Mouse (Mus musculus) liver, postnatal 0 days (tissue): ENCODE measurements around the gene Pip4k2a. TPM values are rescaled to one million over a fixed set of nuclear protein-coding genes. Genes with fewer than 3 reads are reported as not detected.
A peak's percentile ranks its signal among the peaks of the same experiment; 100 is the strongest.
"Not testable (repeated sequence)": the region's sequence is repeated elsewhere in the genome, so short reads cannot be mapped to it uniquely, and the experiment has no call there.

Experiments
- ATAC-seq: fragments of 200-750 bp; cut with Nextera tagmentation; 2 replicates; pipeline ENCODE4 v1.8.0; 2017; ENCODE audit warnings: mild to moderate bottlenecking, moderate library complexity
- DNase-seq: peaks from one replicate; pipeline ENCODE4 v3.0.0-alpha.2; 2016
- H3K27ac ChIP-seq: fragments of 300-500 bp; sonication (generic); 2 replicates; pipeline ENCODE4 v1.5.1; 2014; ENCODE audit warnings: antibody characterized with exemption, moderate library complexity, mild to moderate bottlenecking, low read depth
- H3K27me3 ChIP-seq: fragments of 300-500 bp; sonication (generic); 2 replicates; pipeline ENCODE4 v1.6.1; 2014; ENCODE audit warnings: low read length, control low read depth, mixed read lengths; ENCODE audit not compliant: insufficient read depth
- H3K36me3 ChIP-seq: fragments of 300-500 bp; sonication (generic); replicated peaks from 2 replicates; pipeline ENCODE4 v1.6.1; 2014; ENCODE audit warnings: mild to moderate bottlenecking, control low read depth, low read length, moderate library complexity, mixed read lengths; ENCODE audit not compliant: insufficient read depth
- H3K4me1 ChIP-seq: fragments of 300-500 bp; sonication (generic); 2 replicates; pipeline ENCODE4 v1.6.1; 2014; ENCODE audit warnings: antibody characterized with exemption, mild to moderate bottlenecking, control low read depth; ENCODE audit not compliant: insufficient read depth
- H3K4me2 ChIP-seq: fragments of 300-500 bp; sonication (generic); 2 replicates; pipeline ENCODE4 v1.6.1; 2014; ENCODE audit warnings: low read depth, mild to moderate bottlenecking, low read length, moderate library complexity, mixed read lengths
- H3K4me3 ChIP-seq: fragments of 300-500 bp; sonication (generic); 2 replicates; pipeline ENCODE4 v1.5.1; 2014; ENCODE audit warnings: low read depth, low read length
- H3K9ac ChIP-seq: fragments of 300-500 bp; sonication (generic); replicated peaks from 2 replicates; pipeline ENCODE4 v1.6.1; 2014; ENCODE audit warnings: mild to moderate bottlenecking, moderate library complexity
- H3K9me3 ChIP-seq: fragments of 300-500 bp; sonication (generic); 2 replicates; pipeline ENCODE4 v1.6.1; 2016; ENCODE audit warnings: mild to moderate bottlenecking, control low read depth, low read length, mixed read lengths
- CTCF ChIP-seq: sonication (generic); IDR thresholded peaks from 2 replicates; pipeline ENCODE4 v1.5.1; 2016; ENCODE audit warnings: antibody characterized with exemption, low read depth
- EP300 ChIP-seq: IDR thresholded peaks from 2 replicates; pipeline ENCODE4 v1.6.1; 2016; ENCODE audit warnings: antibody characterized with exemption, low read depth, mild to moderate bottlenecking
- WGBS: fragments of 180-500 bp; shearing (Covaris S2); extraction: QIAGEN DNeasy Blood & Tissue Kit; methylation state at CpG from one replicate; pipeline ENCODE4 v1.1.7; 2014; ENCODE audit not compliant: insufficient replicate concordance; 5-methylcytosine and 5-hydroxymethylcytosine counted together
- polyA plus RNA-seq: library from polyadenylated mRNA; unstranded; fragments of >200 nt; fragmentation: Nextera tagmentation; extraction: Ambion mirVana; gene quantifications from 2 replicates; pipeline ENCODE4 v1.2.1, GENCODE M21; 2015

The Pip4k2a gene
- polyA plus RNA-seq, 1 experiment from 2014 or later: 8.0 TPM

GRCm38 (mm10) chr2:19016348-19016747 lies 18.4 kb upstream of the Pip4k2a start:
- Histone ChIP-seq H3K9ac (no peak overlapping the region), H3K4me1 (no peaks in the 10 kb centered on the region), H3K27ac (no peak overlapping the region), H3K36me3 (no peaks in the 10 kb centered on the region), H3K4me2 (no peak overlapping the region), H3K9me3 (no peaks in the 10 kb centered on the region), H3K4me3 (no peak overlapping the region), H3K27me3 (no peaks in the 10 kb centered on the region)
- ATAC-seq: no peak
- no peak for DNase-seq
- 87% methylated on average over 5 of the region's 5 CpGs for WGBS
- no peak for TF ChIP-seq EP300
- TF ChIP-seq CTCF: no peak

- no peaks in the 10 kb centered on the region for H3K36me3 ChIP-seq
- DNase-seq (peak; percentile 65), ATAC-seq (peak; percentile 98)
- peak overlapping the region; percentile 62; the same call in 1 of the 2 replicates for H3K27ac ChIP-seq
- 31% methylated on average over 6 of the region's 6 CpGs for WGBS
- H3K9me3 ChIP-seq: no peaks in the 10 kb centered on the region
- peak overlapping the region; percentile 34 for H3K4me2 ChIP-seq
- H3K9ac ChIP-seq: 0 out of 2 replicates have a peak overlapping the region, but pooled peaks have one; percentile 27
- H3K27me3 ChIP-seq: no peaks in the 10 kb centered on the region
- peak overlapping the region; percentile 43 for H3K4me3 ChIP-seq
- H3K4me1 ChIP-seq: peaks cover 4% of the 10 kb centered on the region
- no peak for TF ChIP-seq CTCF
- peak; percentile 99 for TF ChIP-seq EP300
Observed at GRCm38 (mm10) chr2:19011443-19011842, 13.5 kb upstream of the Pip4k2a start.

- H3K9ac ChIP-seq, H3K4me3 ChIP-seq, H3K27me3 ChIP-seq, DNase-seq, H3K36me3 ChIP-seq, H3K9me3 ChIP-seq: not testable (repeated sequence)
- WGBS: 73% methylated on average over 1 of the region's 1 CpGs
- Histone ChIP-seq H3K27ac (peak overlapping the region; percentile 62; the same call in 1 of the 2 replicates), H3K4me2 (peak overlapping the region; percentile 34), H3K4me1 (peaks cover 10% of the 10 kb centered on the region)
- 0 out of 2 replicates have a peak, but pooled peaks have one; percentile 34 for ATAC-seq
Observed at GRCm38 (mm10) chr2:19010541-19010940, 12.6 kb upstream of the Pip4k2a start.

GRCm38 (mm10) chr2:19007580-19007979 lies 9.7 kb upstream of the Pip4k2a start:
- DNase-seq (no peak), ATAC-seq (no peak)
- no peak overlapping the region for H3K4me3 ChIP-seq
- 70% methylated on average over 4 of the region's 4 CpGs for WGBS
- H3K27ac ChIP-seq: no peak overlapping the region
- H3K4me1 ChIP-seq: peaks cover 15% of the 10 kb centered on the region
- TF ChIP-seq CTCF (no peak), EP300 (no peak)
- no peaks in the 10 kb centered on the region for H3K9me3 ChIP-seq
- H3K36me3 ChIP-seq: no peaks in the 10 kb centered on the region
- no peak overlapping the region for H3K9ac ChIP-seq
- H3K4me2 ChIP-seq: no peak overlapping the region
- no peaks in the 10 kb centered on the region for H3K27me3 ChIP-seq

GRCm38 (mm10) chr2:19006124-19006523 lies 8.2 kb upstream of the Pip4k2a start:
- H3K9me3 ChIP-seq: no peaks in the 10 kb centered on the region
- no peak; the same call in 1 of the 2 replicates for ATAC-seq
- H3K27ac ChIP-seq: peak overlapping the region; percentile 72
- no peak overlapping the region for H3K4me3 ChIP-seq
- TF ChIP-seq EP300: no peak
- no peak for DNase-seq
- H3K36me3 ChIP-seq: no peaks in the 10 kb centered on the region
- H3K9ac ChIP-seq: no peak overlapping the region
- 55% methylated on average over 7 of the region's 7 CpGs for WGBS
- H3K4me1 ChIP-seq: peaks cover 15% of the 10 kb centered on the region
- H3K27me3 ChIP-seq: no peaks in the 10 kb centered on the region
- H3K4me2 ChIP-seq: 0 out of 2 replicates have a peak overlapping the region, but pooled peaks have one; percentile 9

- DNase-seq: peak; percentile 64
- H3K36me3 ChIP-seq: no peaks in the 10 kb centered on the region
- peaks cover 12% of the 10 kb centered on the region for H3K4me1 ChIP-seq
- peak; percentile 66 for ATAC-seq
- peak overlapping the region; percentile 54; the same call in 1 of the 2 replicates for H3K4me2 ChIP-seq
- WGBS: 30% methylated on average over 10 of the region's 10 CpGs
- no peak overlapping the region for H3K9ac ChIP-seq
- TF ChIP-seq CTCF: no peak
- no peak for TF ChIP-seq EP300
- no peak overlapping the region for H3K4me3 ChIP-seq
- no peaks in the 10 kb centered on the region for H3K9me3 ChIP-seq
- peak overlapping the region; percentile 72 for H3K27ac ChIP-seq
- H3K27me3 ChIP-seq: no peaks in the 10 kb centered on the region
Observed at GRCm38 (mm10) chr2:19004801-19005200, 6.9 kb upstream of the Pip4k2a start.

- no peaks in the 10 kb centered on the region for H3K9me3 ChIP-seq
- H3K9ac ChIP-seq: no peak overlapping the region
- peaks cover 15% of the 10 kb centered on the region for H3K4me1 ChIP-seq
- TF ChIP-seq EP300 (no peak), CTCF (no peak)
- 0 out of 2 replicates have a peak, but pooled peaks cover 4% of the 10 kb centered on the region for H3K27me3 ChIP-seq
- ATAC-seq (no peak), DNase-seq (no peak)
- H3K4me3 ChIP-seq: no peak overlapping the region
- H3K36me3 ChIP-seq: no peaks in the 10 kb centered on the region
- H3K27ac ChIP-seq: no peak overlapping the region
- peak overlapping the region; percentile 85; the same call in 1 of the 2 replicates for H3K4me2 ChIP-seq
- 57% methylated on average over 2 of the region's 2 CpGs for WGBS
Observed at GRCm38 (mm10) chr2:18999395-18999794, 1.5 kb upstream of the Pip4k2a start.
